Mouse (Mus musculus): ENCODE results near the gene Btd. TPM values are rescaled to one million over a fixed set of nuclear protein-coding genes. Genes with fewer than 3 reads are reported as not detected.
A peak's percentile ranks its signal among the peaks of the same experiment; 100 is the strongest.

Btd gene
- polyA plus RNA-seq, 1 experiment from 2014 or later = 12.7 TPM

DNA sequence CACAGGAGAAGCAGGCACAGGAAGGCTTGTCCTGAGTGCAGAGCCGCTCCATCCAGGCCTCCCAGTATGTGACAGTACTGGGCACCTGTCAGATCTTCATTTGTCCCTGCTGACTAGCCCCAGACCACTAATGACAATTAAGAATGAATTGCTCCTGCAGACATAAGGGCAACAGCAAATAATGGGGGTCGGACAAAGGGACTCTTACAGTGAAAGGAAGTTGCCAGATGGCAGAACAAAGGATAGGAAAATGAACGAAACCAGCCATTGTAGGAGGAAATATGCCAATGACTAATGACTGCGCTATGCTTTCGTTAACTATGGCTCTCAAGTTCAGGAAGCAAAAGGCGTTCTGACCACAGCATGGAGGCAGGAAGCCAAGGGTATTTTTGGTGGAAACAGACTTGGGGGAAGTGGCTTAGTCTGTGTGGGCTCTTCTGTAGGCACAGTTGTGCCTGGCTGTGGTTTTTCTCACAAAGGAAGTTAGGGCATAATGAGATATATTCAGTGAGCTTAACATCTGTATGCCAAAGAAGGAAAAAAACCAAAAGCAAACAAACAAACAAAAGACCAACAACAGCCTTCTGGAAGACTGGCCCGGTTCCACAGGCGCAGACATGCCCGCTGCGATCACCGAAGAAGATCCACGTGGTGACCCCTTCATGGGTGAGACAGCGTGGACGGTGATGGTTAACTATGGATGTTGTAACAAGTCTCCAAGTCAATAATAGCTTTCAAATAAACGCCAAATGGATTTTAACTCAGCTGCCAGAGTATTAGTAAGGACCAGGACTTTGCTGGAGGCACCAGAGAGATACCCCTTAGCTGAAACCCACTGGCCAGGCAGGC lies 29.0 kb downstream of the Btd start:
- peaks cover 5% of the 10 kb centered on the region for H3K36me3 ChIP-seq (ENCODE audit: poor library complexity, severe bottlenecking)
- no peak overlapping the region for H3K4me2 ChIP-seq
- peak; percentile 73 for ATAC-seq
- H3K27ac ChIP-seq = peak overlapping the region; percentile 71
- no peak overlapping the region for H3K4me3 ChIP-seq
- peak overlapping the region; percentile 41 for H3K9ac ChIP-seq
- H3K27me3 ChIP-seq = no peaks in the 10 kb centered on the region
- H3K9me3 ChIP-seq (replicated peaks) = no peaks in the 10 kb centered on the region
- WGBS = 51% methylated on average over 15 of the region's 15 CpGs
- peaks cover 30% of the 10 kb centered on the region for H3K4me1 ChIP-seq

DNA sequence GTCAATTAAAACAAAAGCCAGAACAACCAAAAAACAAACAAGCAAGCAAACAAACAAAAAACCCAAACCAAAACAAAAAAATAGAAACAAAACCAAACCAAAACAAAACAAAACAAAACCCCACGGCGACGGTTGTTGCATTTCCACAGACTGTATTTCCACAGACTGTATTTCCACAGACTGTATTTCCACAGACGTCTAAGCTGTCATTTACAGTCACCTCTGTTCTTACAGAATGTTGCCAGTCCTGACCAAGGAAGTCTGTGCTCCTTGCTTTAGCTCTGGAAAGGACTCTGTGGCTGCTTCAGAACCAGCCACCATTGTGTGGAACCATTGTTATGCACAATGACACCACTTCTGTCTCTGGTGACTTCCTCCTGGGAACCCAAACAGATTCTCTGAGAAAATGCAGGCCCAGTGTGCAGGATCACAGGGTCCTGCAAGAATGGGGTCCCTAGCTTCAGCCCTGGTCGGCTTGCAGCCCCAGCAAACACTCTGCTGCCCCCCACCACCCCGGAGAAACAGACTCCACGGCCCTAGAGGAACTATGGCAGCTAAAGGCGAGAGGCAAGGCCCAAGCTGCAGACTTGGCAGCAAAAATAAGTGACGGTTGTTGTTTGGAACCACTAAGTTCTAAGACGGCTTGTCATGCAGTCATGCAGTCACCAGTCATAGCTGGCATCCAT lies 30.9 kb downstream of the Btd start:
- no peaks in the 10 kb centered on the region for H3K9me3 ChIP-seq (replicated peaks)
- 51% methylated on average over 10 of the region's 10 CpGs for WGBS
- H3K27me3 ChIP-seq = no peaks in the 10 kb centered on the region
- H3K9ac ChIP-seq = no peak overlapping the region
- no peak overlapping the region for H3K27ac ChIP-seq
- no peak for ATAC-seq
- peaks cover 5% of the 10 kb centered on the region for H3K36me3 ChIP-seq (ENCODE audit: poor library complexity, severe bottlenecking)
- no peak overlapping the region for H3K4me2 ChIP-seq
- peaks cover 26% of the 10 kb centered on the region for H3K4me1 ChIP-seq
- no peak overlapping the region for H3K4me3 ChIP-seq

DNA sequence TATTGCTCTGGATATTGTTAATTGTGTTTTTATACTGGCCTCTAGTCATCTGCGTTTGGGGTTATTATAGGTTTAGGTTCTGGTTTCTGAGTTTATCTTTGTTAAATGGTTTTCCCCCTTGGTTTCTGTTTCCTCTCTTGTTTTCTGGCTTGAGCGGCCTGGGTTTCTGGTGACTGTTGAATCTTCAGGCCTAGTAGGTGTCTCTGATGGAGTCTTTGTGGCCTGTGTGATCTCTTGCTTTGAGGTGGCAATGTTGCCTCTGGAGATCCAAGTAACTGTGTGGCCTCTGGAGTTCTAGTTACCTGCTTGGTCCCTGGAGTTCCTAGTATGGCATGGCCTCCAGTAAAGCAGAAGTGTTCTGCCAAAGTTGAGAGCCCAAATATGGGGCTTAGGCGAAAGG lies 39.8 kb downstream of the Btd start:
- Histone ChIP-seq H3K27ac (no peak overlapping the region), H3K4me3 (no peak overlapping the region), H3K9me3 (replicated peaks) (no peaks in the 10 kb centered on the region), H3K9ac (no peak overlapping the region), H3K4me1 (no peaks in the 10 kb centered on the region), H3K4me2 (no peak overlapping the region), H3K27me3 (no peaks in the 10 kb centered on the region), H3K36me3 (ENCODE audit: poor library complexity, severe bottlenecking) (no peaks in the 10 kb centered on the region)
- WGBS = 94% methylated on average over 3 of the region's 3 CpGs
- ATAC-seq = no peak

DNA sequence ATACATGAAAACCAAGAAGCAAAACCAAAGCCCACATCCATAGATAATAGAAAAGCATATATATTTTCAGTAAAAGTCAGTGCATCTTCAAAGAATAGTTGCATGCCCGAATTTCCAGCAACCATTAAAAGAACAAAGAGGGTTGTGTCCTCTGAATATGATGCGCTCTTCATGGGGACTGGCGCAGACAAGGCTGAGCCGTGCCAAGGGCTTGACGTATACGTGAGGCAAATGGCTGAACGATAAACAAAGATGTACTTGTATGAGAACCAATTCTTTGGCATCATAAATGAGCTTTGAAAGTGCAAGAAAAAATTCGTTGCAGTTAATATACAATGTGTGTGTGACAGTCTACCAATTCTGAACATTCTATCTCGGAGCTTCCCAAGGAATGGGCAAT lies 40.5 kb downstream of the Btd start:
- Histone ChIP-seq H3K36me3 (ENCODE audit: poor library complexity, severe bottlenecking) (no peaks in the 10 kb centered on the region), H3K27me3 (no peaks in the 10 kb centered on the region), H3K9me3 (replicated peaks) (no peaks in the 10 kb centered on the region), H3K9ac (no peak overlapping the region), H3K4me1 (no peaks in the 10 kb centered on the region), H3K27ac (no peak overlapping the region), H3K4me3 (no peak overlapping the region), H3K4me2 (no peak overlapping the region)
- 83% methylated on average over 9 of the region's 9 CpGs for WGBS
- no peak for ATAC-seq

DNA sequence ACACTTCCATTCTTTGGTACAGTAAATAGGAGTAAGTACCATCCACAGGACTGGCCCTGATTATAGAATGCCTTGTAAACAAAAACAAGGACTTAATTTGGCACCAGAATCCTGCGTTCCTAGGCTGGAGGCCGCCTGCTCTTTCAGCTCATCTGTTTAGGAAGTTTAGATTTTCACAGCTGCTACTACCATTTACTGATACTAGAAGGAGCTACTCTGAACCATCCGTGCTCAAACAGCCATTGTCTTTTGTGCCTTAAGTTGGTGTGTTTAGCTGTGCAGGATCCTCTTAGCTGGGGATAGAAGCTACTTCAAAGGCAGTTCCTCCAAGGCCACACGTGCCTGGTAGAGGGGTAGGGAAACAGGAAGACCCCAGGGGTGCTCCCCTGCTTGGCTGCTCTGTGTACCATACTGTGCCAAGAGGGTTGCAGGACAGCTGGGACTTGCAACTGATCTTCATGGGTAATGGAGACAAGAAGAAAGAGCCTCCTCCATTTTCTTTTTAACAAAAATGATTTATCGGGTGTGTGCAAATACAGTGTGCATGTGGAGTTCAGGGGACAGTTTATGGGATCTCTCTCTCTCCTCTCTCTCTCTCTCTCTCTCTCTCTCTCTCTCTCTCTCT lies 41.2 kb downstream of the Btd start:
- H3K9ac ChIP-seq = no peak overlapping the region
- no peak overlapping the region for H3K27ac ChIP-seq
- H3K4me3 ChIP-seq = no peak overlapping the region
- H3K9me3 ChIP-seq (replicated peaks) = no peaks in the 10 kb centered on the region
- H3K36me3 ChIP-seq (ENCODE audit: poor library complexity, severe bottlenecking) = no peaks in the 10 kb centered on the region
- WGBS = 53% methylated on average over 5 of the region's 5 CpGs
- H3K4me1 ChIP-seq = no peaks in the 10 kb centered on the region
- no peak overlapping the region for H3K4me2 ChIP-seq
- H3K27me3 ChIP-seq = no peaks in the 10 kb centered on the region
- no peak for ATAC-seq

DNA sequence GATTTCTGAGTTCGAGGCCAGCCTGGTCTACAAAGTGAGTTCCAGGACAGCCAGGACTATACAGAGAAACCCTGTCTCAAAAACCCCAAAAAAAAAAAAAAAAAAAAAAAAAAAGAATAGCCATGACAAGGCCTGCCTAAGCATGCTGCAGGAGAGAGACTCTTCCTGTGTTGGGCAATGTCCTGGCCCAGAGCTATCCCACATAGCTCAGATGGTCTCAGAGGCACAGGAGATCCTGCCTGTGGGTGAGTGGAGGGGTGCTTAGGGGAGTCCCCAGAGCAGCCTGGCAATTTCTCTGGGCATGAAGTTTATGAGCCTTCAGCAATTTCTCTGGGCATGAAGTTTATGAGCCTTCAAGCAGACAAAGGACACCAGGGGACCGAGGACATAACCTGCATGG lies 42.8 kb downstream of the Btd start:
- Histone ChIP-seq H3K4me3 (no peak overlapping the region), H3K27ac (no peak overlapping the region), H3K4me2 (no peak overlapping the region), H3K9ac (no peak overlapping the region), H3K9me3 (replicated peaks) (no peaks in the 10 kb centered on the region), H3K4me1 (no peaks in the 10 kb centered on the region), H3K27me3 (no peaks in the 10 kb centered on the region), H3K36me3 (ENCODE audit: poor library complexity, severe bottlenecking) (no peaks in the 10 kb centered on the region)
- no peak for ATAC-seq
- 84% methylated on average over 2 of the region's 2 CpGs for WGBS

DNA sequence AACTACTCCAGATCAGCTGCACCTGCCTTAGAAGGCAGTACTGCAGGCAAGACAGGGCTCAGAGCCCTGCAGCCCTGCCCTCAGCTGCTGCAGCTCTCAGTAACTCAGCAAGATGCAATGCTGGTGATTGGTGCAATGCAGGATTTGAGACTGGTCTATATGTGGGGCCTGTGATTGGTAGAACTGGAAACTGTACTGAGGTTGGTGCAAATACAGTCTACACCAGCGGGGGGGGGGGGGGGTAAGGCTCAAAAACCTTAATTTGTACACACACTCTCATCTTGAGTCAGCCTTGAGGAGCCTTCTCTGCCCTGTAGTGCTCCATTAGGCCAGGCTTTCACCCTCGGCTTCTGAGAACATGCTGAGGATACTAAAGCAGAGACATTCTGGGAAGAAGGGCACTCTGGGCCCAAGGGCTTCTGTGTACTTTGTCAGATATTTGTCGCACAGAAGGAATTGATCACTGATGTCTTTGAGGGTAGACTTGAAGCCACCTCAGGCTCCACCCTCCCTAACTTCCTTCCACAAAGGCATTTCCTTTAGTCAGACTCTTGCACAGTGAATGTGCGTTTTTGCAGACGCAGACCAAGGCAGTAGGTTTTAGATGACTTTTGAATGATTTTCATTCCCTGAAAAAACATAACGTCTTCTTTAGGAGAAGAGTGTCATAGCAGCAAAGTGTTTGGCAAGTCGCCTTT lies 43.7 kb downstream of the Btd start:
- H3K9me3 ChIP-seq (replicated peaks) = no peaks in the 10 kb centered on the region
- no peaks in the 10 kb centered on the region for H3K36me3 ChIP-seq (ENCODE audit: poor library complexity, severe bottlenecking)
- no peak overlapping the region for H3K9ac ChIP-seq
- ATAC-seq = no peak
- 73% methylated on average over 7 of the region's 7 CpGs for WGBS
- H3K27ac ChIP-seq = no peak overlapping the region
- H3K27me3 ChIP-seq = no peaks in the 10 kb centered on the region
- H3K4me2 ChIP-seq = no peak overlapping the region
- no peak overlapping the region for H3K4me3 ChIP-seq
- H3K4me1 ChIP-seq = no peaks in the 10 kb centered on the region

DNA sequence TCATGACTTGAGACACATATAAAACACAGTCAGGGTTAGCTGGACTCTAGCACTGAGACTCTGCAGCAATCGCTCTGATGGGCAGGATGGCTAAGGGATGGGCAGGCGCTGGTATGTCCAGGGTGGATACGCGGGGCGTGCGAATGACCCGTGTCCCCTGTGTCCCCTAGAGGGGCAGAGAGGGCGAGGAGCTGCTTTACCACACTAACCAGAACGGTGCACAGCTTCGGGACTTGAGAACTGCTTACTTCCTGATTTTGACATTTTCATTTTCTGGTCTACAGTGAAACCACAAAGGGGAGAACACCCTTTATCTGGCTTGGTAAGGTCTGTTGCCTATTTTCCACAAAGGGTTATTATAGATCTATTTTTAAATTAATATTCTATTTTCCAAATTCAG lies 44.9 kb downstream of the Btd start:
- Histone ChIP-seq H3K9ac (no peak overlapping the region), H3K4me2 (no peak overlapping the region), H3K27ac (no peak overlapping the region), H3K9me3 (replicated peaks) (no peaks in the 10 kb centered on the region), H3K27me3 (no peaks in the 10 kb centered on the region), H3K36me3 (ENCODE audit: poor library complexity, severe bottlenecking) (no peaks in the 10 kb centered on the region), H3K4me3 (no peak overlapping the region), H3K4me1 (no peaks in the 10 kb centered on the region)
- 93% methylated on average over 10 of the region's 10 CpGs for WGBS
- ATAC-seq = no peak

DNA sequence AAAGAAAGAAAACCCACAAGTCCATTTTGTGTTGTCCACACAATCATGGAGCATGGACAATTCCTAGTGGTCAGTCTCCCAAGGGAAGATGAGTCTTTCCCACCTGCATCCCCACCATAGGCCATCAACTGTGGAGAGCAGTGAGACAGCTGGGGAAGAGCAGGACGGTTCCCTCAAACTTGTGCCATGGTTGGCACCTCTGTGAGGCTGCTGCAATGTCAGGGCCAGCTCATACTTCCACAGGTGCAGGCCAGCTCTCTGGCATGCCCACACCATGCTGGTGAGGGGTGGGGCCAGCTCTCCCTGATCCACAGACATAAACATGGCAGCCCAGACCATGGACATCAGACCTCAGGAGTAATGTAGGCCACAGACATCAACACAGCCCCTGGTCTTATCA lies 45.4 kb downstream of the Btd start:
- no peak for ATAC-seq
- H3K4me3 ChIP-seq = no peak overlapping the region
- H3K4me2 ChIP-seq = no peak overlapping the region
- H3K36me3 ChIP-seq (ENCODE audit: poor library complexity, severe bottlenecking) = no peaks in the 10 kb centered on the region
- no peaks in the 10 kb centered on the region for H3K4me1 ChIP-seq
- H3K9me3 ChIP-seq (replicated peaks) = no peaks in the 10 kb centered on the region
- no peaks in the 10 kb centered on the region for H3K27me3 ChIP-seq
- H3K9ac ChIP-seq = no peak overlapping the region
- no peak overlapping the region for H3K27ac ChIP-seq
- 94% methylated on average over 1 of the region's 1 CpGs for WGBS

DNA sequence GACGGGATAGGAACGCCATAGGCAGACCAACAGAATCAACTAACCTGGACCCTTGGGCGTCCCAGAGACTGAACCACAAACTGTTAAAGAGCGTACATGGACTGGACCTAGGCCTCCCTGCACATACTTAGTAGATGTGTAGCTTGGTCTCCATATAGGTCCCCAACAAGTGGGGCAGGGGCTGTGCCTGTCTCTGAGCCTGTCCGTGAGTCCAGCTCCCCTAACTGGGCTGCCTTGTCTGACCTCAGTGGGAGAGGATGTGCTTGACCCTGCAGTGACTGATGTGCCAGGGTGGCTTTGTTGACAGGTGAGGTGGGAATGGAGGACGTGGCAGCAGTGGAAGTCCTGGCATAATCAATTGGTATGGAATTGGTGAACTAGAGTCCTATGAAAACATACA lies 51.7 kb downstream of the Btd start:
- 89% methylated on average over 6 of the region's 6 CpGs for WGBS
- no peaks in the 10 kb centered on the region for H3K27me3 ChIP-seq
- no peak for ATAC-seq

DNA sequence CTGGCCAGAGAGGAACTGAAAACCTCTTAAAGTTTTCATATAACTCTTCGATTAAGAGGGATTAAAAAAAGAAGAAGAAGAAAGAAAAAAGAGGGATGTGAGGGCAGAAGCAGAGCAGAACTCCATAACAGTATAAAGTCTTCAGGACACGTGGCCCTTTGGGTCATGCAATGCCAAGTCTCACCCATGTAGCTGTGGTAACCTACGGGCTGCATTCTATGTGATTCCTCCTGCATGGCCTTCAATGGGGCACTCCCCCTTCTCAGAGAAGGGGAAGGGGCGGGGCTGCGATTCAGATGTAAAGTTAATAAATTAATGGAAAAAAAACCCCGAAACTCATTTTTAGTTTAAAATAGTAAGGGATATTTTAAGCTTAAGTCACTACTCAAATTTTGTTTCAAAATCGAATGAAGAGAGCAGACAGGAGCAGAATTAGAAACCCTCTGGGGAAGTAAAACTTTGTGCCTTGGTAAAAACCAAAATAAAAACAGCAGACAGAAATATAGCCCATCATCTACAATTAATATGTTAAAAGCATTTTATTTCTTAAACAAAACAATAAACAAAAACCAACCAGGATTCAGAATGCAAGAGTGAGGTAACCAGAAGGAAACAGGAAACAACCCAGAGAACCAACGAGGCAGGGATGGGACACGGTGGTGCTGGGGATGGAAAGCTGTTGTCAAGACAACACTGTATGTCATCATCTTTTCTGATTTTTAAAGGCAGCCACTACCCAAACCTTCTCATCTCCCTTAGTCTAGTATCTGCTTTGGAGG lies 55.6 kb downstream of the Btd start:
- WGBS = 89% methylated on average over 9 of the region's 9 CpGs

More for the DNA sequence above, 51.7 kb downstream of the Btd start:
- Histone ChIP-seq H3K4me3 (no peak overlapping the region), H3K4me1 (peaks cover 2% of the 10 kb centered on the region; the same call in 1 of the 2 replicates), H3K27ac (no peak overlapping the region), H3K36me3 (ENCODE audit: poor library complexity, severe bottlenecking) (peaks cover 7% of the 10 kb centered on the region), H3K4me2 (no peak overlapping the region), H3K9ac (no peak overlapping the region), H3K9me3 (replicated peaks) (no peaks in the 10 kb centered on the region)

More for the DNA sequence above, 55.6 kb downstream of the Btd start:
- Histone ChIP-seq H3K4me3 (no peak overlapping the region), H3K9me3 (replicated peaks) (no peaks in the 10 kb centered on the region), H3K4me1 (peaks cover 2% of the 10 kb centered on the region; the same call in 1 of the 2 replicates), H3K4me2 (no peak overlapping the region), H3K36me3 (ENCODE audit: poor library complexity, severe bottlenecking) (peaks cover 34% of the 10 kb centered on the region), H3K9ac (no peak overlapping the region), H3K27me3 (no peaks in the 10 kb centered on the region), H3K27ac (no peak overlapping the region)
- ATAC-seq = no peak
